Mouse (Mus musculus) C2C12 (cell line): Measurements from ENCODE around the gene Parp6. TPM values are rescaled to one million over a fixed set of nuclear protein-coding genes. Genes with fewer than 3 reads are reported as not detected.

Experiments
- H3K27me3 ChIP-seq: one replicate; pipeline ENCODE4 v1.6.1; 2011; ENCODE audit not compliant: control insufficient read depth, insufficient read depth, insufficient read length
- H3K36me3 ChIP-seq: one replicate; pipeline ENCODE4 v1.6.1; 2011; ENCODE audit not compliant: control insufficient read depth, insufficient read depth
- H3K4me3 ChIP-seq: one replicate; pipeline ENCODE4 v1.5.1; 2011; ENCODE audit warnings: mild to moderate bottlenecking, control low read depth; ENCODE audit not compliant: poor library complexity, insufficient read depth, severe bottlenecking
- H3K79me2 ChIP-seq: one replicate; pipeline ENCODE4 v1.6.1; 2011; ENCODE audit not compliant: control insufficient read depth, insufficient read depth
- H3K79me3 ChIP-seq: one replicate; pipeline ENCODE4 v1.6.1; 2011; ENCODE audit warnings: low read depth, control low read depth
- H3ac ChIP-seq: one replicate; pipeline ENCODE3; 2011; ENCODE audit warnings: low read depth; ENCODE audit not compliant: control insufficient read depth, insufficient read length
- CEBPB ChIP-seq: IDR thresholded peaks from one replicate; pipeline ENCODE4 v1.6.1; 2011; ENCODE audit warnings: low read depth, mild to moderate bottlenecking, control low read depth, moderate library complexity
- CTCF ChIP-seq: IDR thresholded peaks from one replicate; pipeline ENCODE4 v1.5.1; 2011; ENCODE audit not compliant: control insufficient read depth, insufficient read depth, insufficient read length
- FOSL1 ChIP-seq: IDR thresholded peaks from one replicate; pipeline ENCODE4 v1.8.0; 2011; ENCODE audit warnings: mild to moderate bottlenecking, low read length; ENCODE audit not compliant: poor library complexity, insufficient read depth, severe bottlenecking
- MAX ChIP-seq: IDR thresholded peaks from one replicate; pipeline ENCODE4 v1.6.1; 2011; ENCODE audit warnings: mild to moderate bottlenecking, control low read depth
- MYOD1 ChIP-seq: IDR thresholded peaks from one replicate; pipeline ENCODE4 v1.6.1; 2011; ENCODE audit warnings: low read depth; ENCODE audit not compliant: control insufficient read depth, insufficient read length
- MYOG ChIP-seq: IDR thresholded peaks from one replicate; pipeline ENCODE4 v1.6.1; 2011; ENCODE audit not compliant: control insufficient read depth, insufficient read length; ENCODE audit errors: extremely low read depth
- USF1 ChIP-seq: IDR thresholded peaks from one replicate; pipeline ENCODE4 v1.6.1; 2011; ENCODE audit warnings: low read depth, mild to moderate bottlenecking, control low read depth, moderate library complexity
- polyA plus RNA-seq: library from polyadenylated mRNA; unstranded; fragments of >200 nt; fragmentation: generic; extraction: Trizol; gene quantifications from one replicate; pipeline ENCODE4 v1.2.1, GENCODE M21; 2012; ENCODE audit warnings: missing spikeins

The Parp6 gene
- polyA plus RNA-seq, 1 experiment: 6.0 TPM

GRCm38 (mm10) chr9:59663957-59664356 lies 46.9 kb downstream of the Parp6 start:
- Histone ChIP-seq H3K79me2 (peaks cover 100% of the 10 kb centered on the region), H3K79me3 (peaks cover 89% of the 10 kb centered on the region), H3K4me3 (no peak overlapping the region), H3K36me3 (peaks cover 99% of the 10 kb centered on the region), H3K27me3 (no peaks in the 10 kb centered on the region), H3ac (no peak overlapping the region)
- TF ChIP-seq MAX (no peak), USF1 (no peak), FOSL1 (no peak), MYOD1 (no peak), CEBPB (no peak), MYOG (no peak), CTCF (no peak)

DNA sequence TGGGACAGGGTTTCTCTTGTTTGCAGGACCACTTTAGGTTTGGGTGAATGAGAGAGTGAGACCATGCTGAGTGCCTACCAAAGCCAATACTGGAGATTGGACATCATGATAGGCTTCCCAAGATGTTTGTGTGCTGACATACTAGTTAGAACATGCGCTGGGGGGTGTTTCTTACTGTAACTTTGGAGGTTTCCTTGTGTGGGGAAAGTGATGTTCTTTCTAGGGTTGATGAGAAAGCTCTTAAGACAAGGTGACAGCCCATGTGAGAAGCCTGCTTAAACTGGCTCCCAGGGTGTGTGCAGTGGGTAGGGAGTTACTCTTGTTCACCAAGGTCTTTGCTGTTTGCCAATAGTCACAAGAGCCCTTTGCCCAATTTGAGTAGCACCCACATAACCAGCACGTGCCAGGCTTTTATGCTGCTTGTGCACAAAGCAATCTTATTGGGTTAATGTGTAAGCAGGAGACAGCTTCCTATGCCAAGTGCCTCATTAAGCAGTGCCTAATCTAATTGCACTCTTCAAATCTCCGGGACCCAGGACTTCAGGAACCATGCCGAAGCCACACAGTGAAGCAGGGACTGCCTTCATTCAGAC lies 47.7 kb downstream of the Parp6 start:
- Histone ChIP-seq H3K4me3 (no peak overlapping the region), H3ac (no peak overlapping the region), H3K36me3 (peaks cover 99% of the 10 kb centered on the region), H3K79me3 (peaks cover 85% of the 10 kb centered on the region), H3K27me3 (no peaks in the 10 kb centered on the region), H3K79me2 (peaks cover 100% of the 10 kb centered on the region)
- TF ChIP-seq USF1: no peak
- no peak for TF ChIP-seq MYOG
- TF ChIP-seq CEBPB: no peak
- TF ChIP-seq MAX: no peak
- no peak for TF ChIP-seq FOSL1
- TF ChIP-seq MYOD1: no peak
- TF ChIP-seq CTCF: no peak

DNA sequence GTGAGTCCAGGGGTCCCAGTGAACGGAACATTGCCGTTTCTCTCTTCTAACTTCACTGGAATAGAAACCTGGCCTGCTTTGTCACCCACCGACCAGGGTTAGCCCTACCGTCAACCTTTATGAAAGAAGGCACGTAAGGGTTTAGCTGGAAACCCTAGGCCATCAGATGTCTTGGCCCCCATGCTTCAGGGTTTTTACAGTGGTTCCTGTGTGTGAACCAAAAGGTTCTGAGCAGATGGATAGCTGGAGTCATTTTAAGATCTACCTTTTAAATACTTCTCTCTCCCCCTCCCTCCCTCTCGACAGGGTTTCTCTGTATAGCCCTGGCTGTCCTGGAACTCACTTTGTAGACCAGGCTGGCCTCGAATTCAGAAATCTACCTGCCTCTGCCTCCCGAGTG lies 48.9 kb downstream of the Parp6 start:
- H3K27me3 ChIP-seq: no peaks in the 10 kb centered on the region
- TF ChIP-seq MYOG (no peak), CEBPB (no peak), MYOD1 (no peak), CTCF (no peak)
- H3K4me3 ChIP-seq: no peak overlapping the region
- H3K79me2 ChIP-seq: peaks cover 100% of the 10 kb centered on the region
- no peak overlapping the region for H3ac ChIP-seq
- H3K36me3 ChIP-seq: peaks cover 99% of the 10 kb centered on the region
- peaks cover 78% of the 10 kb centered on the region for H3K79me3 ChIP-seq

DNA sequence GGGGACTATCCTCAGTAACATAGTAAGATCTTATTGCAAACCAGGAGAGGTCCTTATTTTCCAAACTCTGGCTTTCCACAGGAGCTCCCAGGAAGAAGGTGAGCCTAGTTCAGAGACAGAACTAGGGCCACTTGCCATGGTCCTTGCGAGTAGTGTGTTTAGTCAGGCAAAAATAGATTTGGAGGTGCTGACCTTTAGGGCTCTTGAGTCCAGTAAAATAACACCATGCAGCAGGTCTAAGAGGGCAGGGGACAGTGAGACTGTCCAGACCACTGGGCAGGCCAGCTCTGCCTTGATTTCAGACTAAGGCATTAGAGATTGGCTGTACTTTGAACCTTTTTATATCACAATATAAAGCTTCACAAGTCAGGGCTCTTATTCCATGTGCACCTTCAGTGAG lies 49.7 kb downstream of the Parp6 start:
- H3K27me3 ChIP-seq: no peaks in the 10 kb centered on the region
- peaks cover 100% of the 10 kb centered on the region for H3K79me2 ChIP-seq
- TF ChIP-seq MAX (no peak), FOSL1 (no peak)
- no peak overlapping the region for H3ac ChIP-seq
- peaks cover 73% of the 10 kb centered on the region for H3K79me3 ChIP-seq
- no peak overlapping the region for H3K4me3 ChIP-seq
- H3K36me3 ChIP-seq: peaks cover 99% of the 10 kb centered on the region

- H3K79me3 ChIP-seq: peaks cover 69% of the 10 kb centered on the region
- no peak for TF ChIP-seq CTCF
- peaks cover 100% of the 10 kb centered on the region for H3K79me2 ChIP-seq
- no peak overlapping the region for H3K4me3 ChIP-seq
- H3ac ChIP-seq: no peak overlapping the region
- H3K27me3 ChIP-seq: no peaks in the 10 kb centered on the region
- peaks cover 99% of the 10 kb centered on the region for H3K36me3 ChIP-seq
Measured at GRCm38 (mm10) chr9:59667250-59667649, 50.2 kb downstream of the Parp6 start.

DNA sequence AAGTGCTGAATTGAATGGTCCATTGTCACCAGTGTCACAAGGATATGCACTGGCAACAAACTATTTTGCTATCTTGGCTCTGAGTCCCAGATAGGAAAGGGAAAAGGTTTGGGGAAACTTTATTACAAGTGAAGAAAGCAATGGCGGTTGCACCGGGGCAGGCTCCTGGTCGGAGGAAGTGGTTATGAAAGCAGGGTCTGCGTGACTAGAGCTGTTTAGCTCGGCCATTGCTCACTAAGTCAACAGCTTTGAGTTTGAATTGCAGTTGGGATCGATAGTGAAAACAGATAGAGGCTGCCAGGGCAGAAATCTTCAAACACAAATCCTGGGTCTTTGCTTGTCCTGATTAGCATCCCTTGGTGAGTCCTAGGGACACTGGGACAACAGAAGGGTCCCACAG lies 50.8 kb downstream of the Parp6 start:
- Histone ChIP-seq H3K79me2 (peaks cover 100% of the 10 kb centered on the region), H3K36me3 (peaks cover 100% of the 10 kb centered on the region), H3K27me3 (no peaks in the 10 kb centered on the region), H3K4me3 (no peak overlapping the region), H3ac (no peak overlapping the region), H3K79me3 (peaks cover 63% of the 10 kb centered on the region)
- TF ChIP-seq CTCF: no peak
- TF ChIP-seq USF1: no peak
- no peak for TF ChIP-seq MYOD1
- TF ChIP-seq CEBPB: no peak
- no peak for TF ChIP-seq MAX
- TF ChIP-seq FOSL1: no peak
- TF ChIP-seq MYOG: no peak
